Mouse (Mus musculus): ENCODE measurements around the gene Sptbn1. TPM values are rescaled to one million over a fixed set of nuclear protein-coding genes. Genes with fewer than 3 reads are reported as not detected.
A peak's percentile ranks its signal among the peaks of the same experiment; 100 is the strongest.

Sptbn1 gene
- polyA plus RNA-seq, 1 experiment from 2014 or later: 99.0 TPM

GRCm38 (mm10) chr11:30164515-30165214 is 103.3 kb downstream of the Sptbn1 start:
- WGBS: 62% methylated on average over 5 of the region's 5 CpGs
- no peak for ATAC-seq (ENCODE audit: insufficient number of reproducible peaks, low FRiP score, low TSS enrichment, low read depth)
- no peak overlapping the region for H3K4me2 ChIP-seq (replicated peaks)
- no peaks in the 10 kb centered on the region for H3K9me3 ChIP-seq (replicated peaks)
- no peak overlapping the region for H3K9ac ChIP-seq
- no peaks in the 10 kb centered on the region for H3K27me3 ChIP-seq
- peaks cover 25% of the 10 kb centered on the region for H3K4me1 ChIP-seq
- no peak overlapping the region for H3K4me3 ChIP-seq (replicated peaks)
- no peak overlapping the region for H3K27ac ChIP-seq (replicated peaks)
- H3K36me3 ChIP-seq: no peaks in the 10 kb centered on the region

GRCm38 (mm10) chr11:30163870-30164269 is 104.1 kb downstream of the Sptbn1 start:
- no peaks in the 10 kb centered on the region for H3K36me3 ChIP-seq
- H3K27ac ChIP-seq (replicated peaks): no peak overlapping the region
- H3K27me3 ChIP-seq: no peaks in the 10 kb centered on the region
- no peak overlapping the region for H3K9ac ChIP-seq
- ATAC-seq (ENCODE audit: insufficient number of reproducible peaks, low FRiP score, low TSS enrichment, low read depth): no peak
- no peaks in the 10 kb centered on the region for H3K9me3 ChIP-seq (replicated peaks)
- H3K4me2 ChIP-seq (replicated peaks): no peak overlapping the region
- H3K4me3 ChIP-seq (replicated peaks): no peak overlapping the region
- H3K4me1 ChIP-seq: peaks cover 25% of the 10 kb centered on the region
- WGBS: 78% methylated on average over 1 of the region's 1 CpGs

GRCm38 (mm10) chr11:30163081-30163480 is 104.9 kb downstream of the Sptbn1 start:
- Histone ChIP-seq H3K27ac (replicated peaks) (no peak overlapping the region), H3K9ac (no peak overlapping the region), H3K36me3 (no peaks in the 10 kb centered on the region), H3K27me3 (no peaks in the 10 kb centered on the region), H3K4me1 (peaks cover 33% of the 10 kb centered on the region), H3K9me3 (replicated peaks) (no peaks in the 10 kb centered on the region), H3K4me3 (replicated peaks) (no peak overlapping the region), H3K4me2 (replicated peaks) (no peak overlapping the region)
- WGBS: 77% methylated on average over 4 of the region's 4 CpGs
- no peak for ATAC-seq (ENCODE audit: insufficient number of reproducible peaks, low FRiP score, low TSS enrichment, low read depth)

GRCm38 (mm10) chr11:30161744-30162143 is 106.2 kb downstream of the Sptbn1 start:
- no peak for ATAC-seq (ENCODE audit: insufficient number of reproducible peaks, low FRiP score, low TSS enrichment, low read depth)
- Histone ChIP-seq H3K27ac (replicated peaks) (peak overlapping the region; percentile 56; the same call in 1 of the 2 replicates), H3K36me3 (no peaks in the 10 kb centered on the region), H3K9ac (no peak overlapping the region), H3K4me1 (peaks cover 28% of the 10 kb centered on the region), H3K9me3 (replicated peaks) (no peaks in the 10 kb centered on the region), H3K27me3 (no peaks in the 10 kb centered on the region), H3K4me3 (replicated peaks) (no peak overlapping the region), H3K4me2 (replicated peaks) (no peak overlapping the region)
- WGBS: 78% methylated on average over 1 of the region's 1 CpGs

- no peak overlapping the region for H3K4me3 ChIP-seq (replicated peaks)
- H3K27ac ChIP-seq (replicated peaks): peak overlapping the region; percentile 56; the same call in 1 of the 2 replicates
- no peaks in the 10 kb centered on the region for H3K36me3 ChIP-seq
- H3K4me1 ChIP-seq: peaks cover 22% of the 10 kb centered on the region
- H3K4me2 ChIP-seq (replicated peaks): no peak overlapping the region
- no peaks in the 10 kb centered on the region for H3K27me3 ChIP-seq
- H3K9ac ChIP-seq: no peak overlapping the region
- no peaks in the 10 kb centered on the region for H3K9me3 ChIP-seq (replicated peaks)
- peak; percentile 86 for ATAC-seq (ENCODE audit: insufficient number of reproducible peaks, low FRiP score, low TSS enrichment, low read depth)
- 44% methylated on average over 6 of the region's 6 CpGs for WGBS
Measured at GRCm38 (mm10) chr11:30161173-30161650, 106.8 kb downstream of the Sptbn1 start.

- ATAC-seq (ENCODE audit: insufficient number of reproducible peaks, low FRiP score, low TSS enrichment, low read depth): no peak
- Histone ChIP-seq H3K36me3 (no peaks in the 10 kb centered on the region), H3K27ac (replicated peaks) (peak overlapping the region; percentile 56; the same call in 1 of the 2 replicates), H3K4me1 (peaks cover 22% of the 10 kb centered on the region), H3K9me3 (replicated peaks) (no peaks in the 10 kb centered on the region), H3K9ac (no peak overlapping the region), H3K27me3 (no peaks in the 10 kb centered on the region), H3K4me2 (replicated peaks) (no peak overlapping the region), H3K4me3 (replicated peaks) (no peak overlapping the region)
- WGBS: 60% methylated on average over 4 of the region's 4 CpGs
Measured at GRCm38 (mm10) chr11:30160625-30161172, 107.3 kb downstream of the Sptbn1 start.

- H3K4me3 ChIP-seq (replicated peaks): no peak overlapping the region
- no peaks in the 10 kb centered on the region for H3K9me3 ChIP-seq (replicated peaks)
- no peak overlapping the region for H3K27ac ChIP-seq (replicated peaks)
- WGBS: 86% methylated on average over 4 of the region's 4 CpGs
- H3K27me3 ChIP-seq: no peaks in the 10 kb centered on the region
- no peaks in the 10 kb centered on the region for H3K36me3 ChIP-seq
- H3K4me2 ChIP-seq (replicated peaks): no peak overlapping the region
- no peak overlapping the region for H3K9ac ChIP-seq
- ATAC-seq (ENCODE audit: insufficient number of reproducible peaks, low FRiP score, low TSS enrichment, low read depth): no peak
- H3K4me1 ChIP-seq: peaks cover 19% of the 10 kb centered on the region
Measured at GRCm38 (mm10) chr11:30159545-30160255, 108.3 kb downstream of the Sptbn1 start.

GRCm38 (mm10) chr11:30158028-30158700 is 109.8 kb downstream of the Sptbn1 start:
- peaks cover 10% of the 10 kb centered on the region; the same call in 1 of the 2 replicates for H3K36me3 ChIP-seq
- H3K9ac ChIP-seq: no peak overlapping the region
- H3K27ac ChIP-seq (replicated peaks): peak overlapping the region; percentile 48; the same call in 1 of the 2 replicates
- no peaks in the 10 kb centered on the region for H3K9me3 ChIP-seq (replicated peaks)
- ATAC-seq (ENCODE audit: insufficient number of reproducible peaks, low FRiP score, low TSS enrichment, low read depth): no peak
- H3K27me3 ChIP-seq: no peaks in the 10 kb centered on the region
- H3K4me3 ChIP-seq (replicated peaks): no peak overlapping the region
- H3K4me2 ChIP-seq (replicated peaks): no peak overlapping the region
- H3K4me1 ChIP-seq: peaks cover 19% of the 10 kb centered on the region
- 47% methylated on average over 8 of the region's 8 CpGs for WGBS

GRCm38 (mm10) chr11:30155887-30156286 is 112.1 kb downstream of the Sptbn1 start:
- peaks cover 24% of the 10 kb centered on the region; the same call in 1 of the 2 replicates for H3K36me3 ChIP-seq
- H3K9ac ChIP-seq: no peak overlapping the region
- H3K27me3 ChIP-seq: no peaks in the 10 kb centered on the region
- no peak overlapping the region for H3K27ac ChIP-seq (replicated peaks)
- WGBS: 61% methylated on average over 2 of the region's 2 CpGs
- peaks cover 10% of the 10 kb centered on the region for H3K4me1 ChIP-seq
- no peak overlapping the region for H3K4me2 ChIP-seq (replicated peaks)
- no peak for ATAC-seq (ENCODE audit: insufficient number of reproducible peaks, low FRiP score, low TSS enrichment, low read depth)
- no peak overlapping the region for H3K4me3 ChIP-seq (replicated peaks)
- no peaks in the 10 kb centered on the region for H3K9me3 ChIP-seq (replicated peaks)

- H3K4me3 ChIP-seq (replicated peaks): no peak overlapping the region
- WGBS: 92% methylated on average over 2 of the region's 2 CpGs
- no peak overlapping the region for H3K9ac ChIP-seq
- ATAC-seq (ENCODE audit: insufficient number of reproducible peaks, low FRiP score, low TSS enrichment, low read depth): no peak
- no peaks in the 10 kb centered on the region for H3K9me3 ChIP-seq (replicated peaks)
- no peak overlapping the region for H3K27ac ChIP-seq (replicated peaks)
- H3K4me1 ChIP-seq: peaks cover 10% of the 10 kb centered on the region; the same call in 1 of the 2 replicates
- H3K4me2 ChIP-seq (replicated peaks): no peak overlapping the region
- H3K36me3 ChIP-seq: peaks cover 32% of the 10 kb centered on the region; the same call in 1 of the 2 replicates
- no peaks in the 10 kb centered on the region for H3K27me3 ChIP-seq
Measured at GRCm38 (mm10) chr11:30154980-30155379, 113.0 kb downstream of the Sptbn1 start.

GRCm38 (mm10) chr11:30148888-30149287 is 119.1 kb downstream of the Sptbn1 start:
- H3K9ac ChIP-seq: no peak overlapping the region
- no peaks in the 10 kb centered on the region for H3K9me3 ChIP-seq (replicated peaks)
- no peaks in the 10 kb centered on the region for H3K27me3 ChIP-seq
- H3K4me2 ChIP-seq (replicated peaks): no peak overlapping the region
- no peak overlapping the region for H3K27ac ChIP-seq (replicated peaks)
- H3K36me3 ChIP-seq: peaks cover 68% of the 10 kb centered on the region
- 74% methylated on average over 5 of the region's 5 CpGs for WGBS
- H3K4me3 ChIP-seq (replicated peaks): no peak overlapping the region
- 0 out of 2 replicates have a peak, but pooled peaks cover 2% of the 10 kb centered on the region for H3K4me1 ChIP-seq
- ATAC-seq (ENCODE audit: insufficient number of reproducible peaks, low FRiP score, low TSS enrichment, low read depth): no peak

Measured in embryonic facial prominence, embryonic 15.5 days (tissue).